Mouse (Mus musculus): ENCODE results near the gene Mrrf.
"Not testable (repeated sequence)": the region's sequence is repeated elsewhere in the genome, so short reads cannot be mapped to it uniquely, and the experiment has no call there.

Gene Mrrf

DNA sequence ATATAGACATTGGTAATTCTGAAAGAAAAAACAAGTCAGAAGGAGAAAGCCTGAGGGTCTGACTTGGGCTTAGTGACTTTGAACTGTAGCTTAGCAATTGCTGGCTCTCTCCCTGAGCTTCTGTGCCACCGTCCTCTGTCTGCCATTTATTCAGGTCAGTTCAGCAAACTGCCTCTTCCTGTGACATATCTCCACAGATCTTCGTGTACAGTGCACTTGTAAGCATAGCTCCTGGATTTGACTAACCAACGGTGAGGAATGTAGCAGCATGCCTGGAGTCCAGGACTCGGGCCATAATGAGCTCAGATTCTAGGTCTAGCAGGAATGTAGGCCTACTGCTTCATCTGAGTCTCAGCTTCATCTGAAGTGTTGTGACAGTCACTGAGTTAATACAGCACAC, 33.0 kb downstream of the Mrrf start:
- no peak for DNase-seq (ENCODE audit: low read depth, low spot score)
- H3K36me3 ChIP-seq (ENCODE audit: control insufficient read depth, insufficient read depth, low read length, poor library complexity, severe bottlenecking) = no peaks in the 10 kb centered on the region; the same call in 1 of the 2 replicates
- no peaks in the 10 kb centered on the region for H3K27me3 ChIP-seq (ENCODE audit: control insufficient read depth, insufficient read depth, low read length, poor library complexity, severe bottlenecking)

DNA sequence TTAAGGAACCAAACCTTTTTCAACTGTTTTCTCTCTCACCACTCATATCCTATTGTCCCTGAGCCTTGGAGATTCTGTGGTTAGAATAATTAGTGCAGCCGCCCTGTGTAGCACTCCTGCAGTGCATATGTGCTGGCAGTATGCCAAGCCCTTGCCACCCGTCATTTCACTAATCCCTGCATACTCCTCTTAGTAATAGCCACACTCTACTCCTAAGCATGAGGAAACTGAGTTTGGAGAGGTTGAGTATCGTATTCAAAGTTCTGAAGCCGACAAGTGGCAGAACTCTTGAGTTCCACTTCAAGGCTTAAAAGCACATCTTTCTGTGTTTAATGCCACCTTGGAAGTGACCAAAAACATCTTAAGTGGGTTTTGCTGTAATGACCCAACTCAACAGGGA, 35.9 kb downstream of the Mrrf start:
- peaks cover 2% of the 10 kb centered on the region for H3K36me3 ChIP-seq (ENCODE audit: control insufficient read depth, insufficient read depth, low read length, poor library complexity, severe bottlenecking)
- DNase-seq (ENCODE audit: low read depth, low spot score) = no peak

DNA sequence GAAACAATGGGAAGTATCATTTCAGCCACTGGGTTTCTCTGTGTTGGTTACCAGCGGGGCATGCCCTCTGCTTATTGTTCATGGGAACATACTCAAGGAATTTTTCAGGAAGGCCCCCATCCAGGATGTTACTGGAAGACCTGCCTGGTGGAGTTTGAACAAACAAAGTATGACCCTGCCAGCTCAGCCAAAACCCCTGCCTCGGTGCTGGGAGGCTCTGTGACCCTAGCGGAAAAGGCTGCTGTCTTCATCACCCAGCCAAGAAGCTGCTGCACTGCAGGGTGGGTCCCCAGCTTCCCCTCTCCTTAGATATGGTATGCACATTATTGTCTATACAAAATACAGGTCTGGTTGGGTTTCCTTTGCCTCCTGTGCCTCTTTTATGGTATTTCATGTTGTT, 36.4 kb downstream of the Mrrf start:
- no peak for DNase-seq (ENCODE audit: low read depth, low spot score)
- Histone ChIP-seq H3K36me3 (ENCODE audit: control insufficient read depth, insufficient read depth, low read length, poor library complexity, severe bottlenecking) (peaks cover 4% of the 10 kb centered on the region), H3K27me3 (ENCODE audit: control insufficient read depth, insufficient read depth, low read length, poor library complexity, severe bottlenecking) (no peaks in the 10 kb centered on the region)

More for the DNA sequence above, 35.9 kb downstream of the Mrrf start:
- no peaks in the 10 kb centered on the region for H3K27me3 ChIP-seq (ENCODE audit: control insufficient read depth, insufficient read depth, low read length, poor library complexity, severe bottlenecking)

DNA sequence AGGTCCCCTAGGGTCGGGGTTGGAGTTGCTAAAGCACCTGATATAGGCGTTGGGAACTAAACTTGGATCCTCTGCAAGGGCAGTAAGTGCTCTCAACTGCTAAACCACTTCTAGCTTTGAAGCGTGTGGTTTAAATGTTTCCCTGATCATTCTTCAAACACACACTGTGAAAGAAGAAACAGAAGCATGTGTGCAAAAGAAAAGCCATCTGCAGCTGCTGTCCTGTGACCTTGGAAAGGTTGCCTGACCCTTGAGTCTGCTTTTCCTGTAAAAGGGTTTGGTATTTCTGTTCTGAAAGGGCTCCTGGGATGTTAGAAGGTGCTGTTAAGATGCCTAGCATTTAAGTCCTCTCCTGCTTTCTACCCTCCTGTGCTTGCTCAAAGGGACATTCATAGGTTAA, 43.3 kb downstream of the Mrrf start:
- no peak for DNase-seq (ENCODE audit: low read depth, low spot score)

DNA sequence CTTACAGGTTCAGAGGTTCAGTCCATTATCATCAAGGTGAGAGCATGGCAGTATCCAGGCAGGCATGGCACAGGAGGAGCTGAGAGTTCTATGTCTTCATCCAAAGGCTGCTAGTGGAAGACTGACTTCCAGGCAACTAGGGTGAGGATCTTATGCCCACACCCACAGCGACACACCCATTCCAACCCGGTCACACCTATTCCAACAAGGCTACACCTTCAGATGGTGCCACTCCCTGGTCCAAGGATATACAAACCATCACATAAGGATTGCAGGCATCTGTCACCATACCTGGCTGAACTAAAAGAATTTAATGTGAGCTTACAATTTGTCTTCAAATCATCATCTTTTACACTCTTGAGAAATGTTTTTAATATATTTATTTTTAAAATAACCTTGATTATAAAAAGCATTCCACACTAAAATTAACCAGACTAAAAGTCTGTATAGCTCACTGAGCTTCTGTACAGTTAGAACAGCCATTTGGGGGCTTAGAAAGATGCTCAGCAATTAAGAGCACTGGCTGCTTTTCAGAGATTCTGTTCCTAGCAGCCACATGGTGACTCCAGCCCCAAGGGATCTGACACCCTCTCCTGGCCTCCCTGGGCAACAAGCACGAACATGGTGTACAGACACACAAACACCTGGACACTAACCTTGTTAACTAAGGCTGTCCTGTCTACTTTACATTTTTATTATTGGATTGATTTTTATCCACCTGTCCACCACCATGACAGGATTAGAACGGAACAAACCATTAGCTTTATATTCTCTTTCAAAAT, 45.6 kb downstream of the Mrrf start:
- not testable (repeated sequence) for H3K36me3 ChIP-seq (ENCODE audit: control insufficient read depth, insufficient read depth, low read length, poor library complexity, severe bottlenecking); DNase-seq (ENCODE audit: low read depth, low spot score); H3K27me3 ChIP-seq (ENCODE audit: control insufficient read depth, insufficient read depth, low read length, poor library complexity, severe bottlenecking)

More for the DNA sequence above, 43.3 kb downstream of the Mrrf start:
- no peaks in the 10 kb centered on the region for H3K27me3 ChIP-seq (ENCODE audit: control insufficient read depth, insufficient read depth, low read length, poor library complexity, severe bottlenecking)
- H3K36me3 ChIP-seq (ENCODE audit: control insufficient read depth, insufficient read depth, low read length, poor library complexity, severe bottlenecking) = peaks cover 5% of the 10 kb centered on the region; the same call in 1 of the 2 replicates

DNA sequence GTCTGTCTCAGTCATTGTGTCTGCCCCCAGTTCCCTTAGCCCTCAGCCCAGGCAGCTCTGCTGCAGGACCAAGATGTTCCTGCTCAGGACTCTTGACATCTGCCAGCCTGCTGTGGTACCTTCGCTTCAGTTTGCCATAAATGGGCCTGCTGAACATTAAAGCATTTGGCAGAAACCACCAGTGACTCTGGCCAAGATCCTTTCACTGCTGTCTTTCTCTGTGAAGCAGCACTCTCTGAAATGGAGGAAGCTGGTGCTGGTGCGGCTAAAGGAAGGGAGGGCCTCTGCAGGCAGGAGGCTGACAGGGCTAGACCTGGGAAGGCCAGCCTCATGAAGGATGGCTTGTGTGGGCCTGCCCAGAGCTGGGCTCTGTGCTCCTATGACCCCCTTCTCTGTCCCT, 47.1 kb downstream of the Mrrf start:
- DNase-seq (ENCODE audit: low read depth, low spot score) = no peak
- H3K27me3 ChIP-seq (ENCODE audit: control insufficient read depth, insufficient read depth, low read length, poor library complexity, severe bottlenecking) = no peaks in the 10 kb centered on the region
- 0 out of 2 replicates have a peak, but pooled peaks cover 5% of the 10 kb centered on the region for H3K36me3 ChIP-seq (ENCODE audit: control insufficient read depth, insufficient read depth, low read length, poor library complexity, severe bottlenecking)

DNA sequence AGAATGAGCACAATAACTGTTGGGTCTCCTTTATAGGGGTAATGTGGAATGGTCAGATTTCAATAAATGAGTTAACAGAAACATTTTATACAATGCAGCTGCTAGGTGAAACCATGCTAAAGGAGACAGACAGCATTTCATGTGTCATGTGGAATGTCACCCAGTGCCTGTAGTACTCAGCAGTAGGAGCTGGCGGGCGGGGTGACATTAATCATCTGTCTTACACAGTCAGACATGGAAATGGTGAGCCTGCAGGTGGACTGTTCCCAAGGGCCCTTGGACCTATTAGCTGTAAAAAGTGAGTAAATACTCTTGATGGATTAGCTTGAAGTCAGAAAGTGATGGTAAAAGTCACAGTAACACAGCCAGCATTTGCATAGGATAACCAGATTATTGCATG, 48.0 kb downstream of the Mrrf start:
- no peaks in the 10 kb centered on the region for H3K27me3 ChIP-seq (ENCODE audit: control insufficient read depth, insufficient read depth, low read length, poor library complexity, severe bottlenecking)
- H3K36me3 ChIP-seq (ENCODE audit: control insufficient read depth, insufficient read depth, low read length, poor library complexity, severe bottlenecking) = 0 out of 2 replicates have a peak, but pooled peaks cover 5% of the 10 kb centered on the region
- no peak for DNase-seq (ENCODE audit: low read depth, low spot score)

DNA sequence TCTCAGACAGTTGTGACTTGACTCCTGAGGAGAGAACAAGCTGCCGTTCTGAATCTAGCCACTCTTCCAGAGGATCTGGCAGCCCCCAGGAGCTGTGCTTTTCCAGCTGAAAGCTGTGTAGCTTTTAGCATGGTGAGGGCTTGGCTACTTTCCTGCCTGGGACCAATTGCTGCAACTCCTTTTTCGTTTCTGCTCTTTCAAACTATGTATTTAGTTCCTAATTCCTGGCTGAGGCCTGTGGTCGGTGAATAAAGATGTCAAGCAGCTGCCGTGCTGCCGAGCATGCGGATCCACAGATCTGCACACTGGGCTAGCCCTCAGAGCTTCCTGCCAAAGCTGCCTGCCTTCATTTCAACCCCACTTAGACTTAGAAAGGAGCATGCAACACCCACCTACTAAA, 48.7 kb downstream of the Mrrf start:
- H3K27me3 ChIP-seq (ENCODE audit: control insufficient read depth, insufficient read depth, low read length, poor library complexity, severe bottlenecking) = no peaks in the 10 kb centered on the region

DNA sequence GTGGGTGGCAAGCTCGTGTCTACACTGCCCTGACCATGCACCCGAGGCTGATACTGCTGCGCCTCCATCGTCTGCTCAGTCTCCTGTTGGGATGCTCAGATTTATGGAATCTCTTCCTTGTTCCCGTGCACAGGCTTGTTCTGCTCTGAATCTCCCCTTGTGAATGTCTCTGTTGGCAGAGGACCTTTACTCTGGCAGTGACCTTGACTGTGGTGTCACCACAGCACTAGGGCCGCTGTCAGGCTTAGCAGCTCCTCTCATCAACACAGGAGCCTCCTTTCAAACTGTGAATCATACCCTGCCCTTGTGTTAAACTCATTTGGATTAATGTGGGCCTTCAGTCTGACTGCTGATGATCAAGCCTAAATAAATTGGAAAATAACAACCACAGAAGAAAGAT, 53.0 kb downstream of the Mrrf start:
- H3K36me3 ChIP-seq (ENCODE audit: control insufficient read depth, insufficient read depth, low read length, poor library complexity, severe bottlenecking); H3K27me3 ChIP-seq (ENCODE audit: control insufficient read depth, insufficient read depth, low read length, poor library complexity, severe bottlenecking); DNase-seq (ENCODE audit: low read depth, low spot score): not testable (repeated sequence)

More for the DNA sequence above, 48.7 kb downstream of the Mrrf start:
- 0 out of 2 replicates have a peak, but pooled peaks cover 5% of the 10 kb centered on the region for H3K36me3 ChIP-seq (ENCODE audit: control insufficient read depth, insufficient read depth, low read length, poor library complexity, severe bottlenecking)
- no peak for DNase-seq (ENCODE audit: low read depth, low spot score)

DNA sequence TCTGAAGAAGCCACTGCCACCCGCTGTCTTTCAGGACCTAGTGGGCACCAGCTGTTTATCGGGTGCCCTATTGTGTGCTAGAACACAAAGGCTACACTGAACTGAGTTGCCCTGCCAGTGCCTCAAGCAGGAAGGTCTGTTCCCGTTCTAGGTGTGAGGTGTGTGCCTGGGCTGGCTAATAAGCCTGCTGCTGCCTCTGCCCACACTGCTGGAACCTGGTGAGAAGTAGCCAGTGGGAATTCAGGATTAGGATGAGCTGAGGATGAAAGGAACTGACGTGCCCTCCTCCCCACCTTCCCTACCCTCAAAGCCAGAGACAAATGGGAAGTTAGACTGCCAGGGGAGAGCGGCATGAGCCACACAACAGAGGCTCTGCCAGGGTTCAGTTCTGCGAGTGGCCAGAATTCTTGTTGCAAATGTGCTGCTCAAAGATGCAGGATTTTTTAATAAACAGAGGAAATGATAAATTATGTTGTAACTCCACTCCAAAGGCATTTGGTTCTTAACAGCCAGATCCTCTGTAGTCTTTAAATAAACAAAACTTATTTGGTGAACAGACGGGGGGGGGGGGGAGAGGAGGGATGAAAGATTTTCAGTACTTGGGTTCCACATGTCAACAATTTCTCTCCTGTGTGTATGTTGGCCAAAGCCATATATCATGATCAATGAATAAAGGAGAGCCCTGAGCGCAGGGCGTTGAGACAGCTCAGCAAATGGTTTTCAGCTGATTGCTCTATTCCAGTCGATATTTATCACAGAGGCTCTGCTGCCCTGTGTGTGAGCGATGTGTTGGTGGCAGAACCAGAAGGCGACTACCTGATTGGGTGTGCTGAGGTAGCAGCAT, 55.1 kb downstream of the Mrrf start:
- 0 out of 2 replicates have a peak, but pooled peaks cover 2% of the 10 kb centered on the region for H3K36me3 ChIP-seq (ENCODE audit: control insufficient read depth, insufficient read depth, low read length, poor library complexity, severe bottlenecking)
- no peaks in the 10 kb centered on the region for H3K27me3 ChIP-seq (ENCODE audit: control insufficient read depth, insufficient read depth, low read length, poor library complexity, severe bottlenecking)
- DNase-seq (ENCODE audit: low read depth, low spot score) = no peak

DNA sequence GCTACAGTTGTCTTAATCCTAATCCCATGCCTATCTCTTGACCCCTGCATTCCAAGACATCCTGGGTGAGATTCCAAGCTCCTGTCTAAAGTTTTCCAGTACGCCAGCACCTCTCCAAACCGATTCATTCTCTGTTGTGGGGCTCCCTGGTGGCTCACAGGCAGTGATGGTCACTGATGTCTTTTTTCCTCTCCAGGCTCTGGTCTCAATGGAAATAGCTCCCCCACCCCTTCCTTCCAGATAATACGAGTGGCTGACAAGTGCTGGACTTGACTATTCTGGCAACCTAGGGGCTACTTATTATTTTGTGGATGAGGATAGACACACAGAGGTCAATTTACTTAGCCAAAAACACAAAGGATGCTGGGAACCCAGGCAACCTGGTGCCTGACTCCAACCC, 60.8 kb downstream of the Mrrf start:
- Histone ChIP-seq H3K36me3 (ENCODE audit: control insufficient read depth, insufficient read depth, low read length, poor library complexity, severe bottlenecking) (no peaks in the 10 kb centered on the region), H3K27me3 (ENCODE audit: control insufficient read depth, insufficient read depth, low read length, poor library complexity, severe bottlenecking) (no peaks in the 10 kb centered on the region)
- no peak for DNase-seq (ENCODE audit: low read depth, low spot score)

DNA sequence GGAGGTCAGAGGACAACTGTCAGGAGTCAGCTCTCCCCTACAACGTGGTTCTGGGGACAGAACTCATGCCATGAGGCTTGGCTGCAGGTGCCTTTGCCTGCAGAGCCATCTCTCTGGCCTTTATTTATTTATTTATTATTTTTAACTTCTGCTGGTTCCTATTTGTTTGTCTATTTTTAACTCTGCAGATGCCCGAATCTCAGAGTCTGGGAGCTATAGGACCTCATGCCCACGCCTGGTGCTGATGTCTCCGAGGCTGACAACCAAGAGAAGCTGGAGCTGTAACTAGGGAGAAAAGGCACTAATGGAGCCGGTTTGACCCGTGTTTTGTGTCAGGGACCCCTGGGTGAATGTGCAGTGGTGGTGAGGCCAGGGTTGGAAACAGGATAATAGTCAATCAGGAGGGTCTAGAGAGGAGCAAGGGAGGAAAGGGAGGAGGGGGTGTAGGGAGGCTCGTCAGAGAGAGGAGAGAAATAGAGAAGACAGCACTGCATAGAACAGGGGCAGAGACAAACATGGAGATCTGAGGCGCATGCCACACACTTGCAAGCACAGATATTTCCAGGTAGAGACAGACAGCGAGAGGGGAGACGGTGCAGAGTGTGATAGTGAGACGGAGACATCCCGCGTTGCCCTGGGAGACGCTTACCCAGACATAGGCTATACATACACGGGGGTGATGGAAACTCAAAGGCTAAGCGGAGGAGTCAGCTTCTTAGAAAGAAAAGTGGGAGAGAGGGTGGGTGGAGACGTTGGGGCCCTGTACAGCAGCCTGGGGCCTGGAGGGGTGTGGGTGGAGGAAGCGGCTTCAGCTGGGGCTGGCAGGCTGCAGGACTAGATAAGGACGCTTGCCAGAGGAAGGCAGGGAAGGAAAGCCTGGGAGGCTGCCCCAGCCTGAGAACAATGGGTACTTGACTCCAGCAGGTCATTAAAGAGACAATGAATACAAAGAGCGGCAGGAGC, 62.0 kb downstream of the Mrrf start:
- no peaks in the 10 kb centered on the region for H3K36me3 ChIP-seq (ENCODE audit: control insufficient read depth, insufficient read depth, low read length, poor library complexity, severe bottlenecking)
- no peaks in the 10 kb centered on the region for H3K27me3 ChIP-seq (ENCODE audit: control insufficient read depth, insufficient read depth, low read length, poor library complexity, severe bottlenecking)
- DNase-seq (ENCODE audit: low read depth, low spot score) = no peak

DNA sequence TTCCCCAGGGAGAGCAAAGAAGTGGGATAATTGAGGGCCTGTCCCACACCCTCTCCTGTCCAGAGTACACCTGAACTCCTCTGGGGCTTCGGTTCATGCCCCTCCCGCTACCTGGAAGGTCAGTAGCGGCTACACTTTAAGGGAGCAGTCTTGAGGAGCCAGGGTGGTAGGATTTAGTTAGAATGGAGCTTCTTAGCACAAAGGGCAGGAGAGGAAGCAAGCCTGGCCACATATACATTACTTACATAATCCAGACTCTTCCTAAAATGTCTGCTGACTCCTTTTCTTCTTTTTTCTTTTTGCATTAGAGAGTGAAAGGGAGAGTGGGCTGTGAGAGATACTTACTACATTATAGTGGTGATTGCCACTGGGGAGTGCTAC, 62.7 kb downstream of the Mrrf start:
- DNase-seq (ENCODE audit: low read depth, low spot score) = no peak
- Histone ChIP-seq H3K27me3 (ENCODE audit: control insufficient read depth, insufficient read depth, low read length, poor library complexity, severe bottlenecking) (no peaks in the 10 kb centered on the region), H3K36me3 (ENCODE audit: control insufficient read depth, insufficient read depth, low read length, poor library complexity, severe bottlenecking) (no peaks in the 10 kb centered on the region)

DNA sequence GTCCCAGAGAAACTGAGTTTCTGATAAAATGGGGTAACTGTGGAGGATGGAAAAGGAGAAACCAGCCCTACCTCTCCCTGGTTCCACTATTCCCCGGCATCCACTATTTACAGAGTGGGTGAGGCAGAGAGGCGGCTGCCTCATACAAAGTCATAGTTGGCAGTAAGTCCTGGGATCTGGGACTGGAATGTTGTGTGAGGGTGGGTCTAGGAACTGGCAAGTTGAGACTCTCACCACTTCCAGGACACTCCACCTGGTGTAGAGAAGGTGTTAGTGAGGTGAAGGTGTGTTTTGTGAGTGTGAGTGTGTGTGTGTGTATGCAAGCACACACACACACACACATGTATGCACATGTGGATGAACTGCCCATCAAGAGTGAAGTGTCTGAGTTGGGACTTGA, 64.6 kb downstream of the Mrrf start:
- no peaks in the 10 kb centered on the region for H3K27me3 ChIP-seq (ENCODE audit: control insufficient read depth, insufficient read depth, low read length, poor library complexity, severe bottlenecking)
- no peaks in the 10 kb centered on the region for H3K36me3 ChIP-seq (ENCODE audit: control insufficient read depth, insufficient read depth, low read length, poor library complexity, severe bottlenecking)
- no peak for DNase-seq (ENCODE audit: low read depth, low spot score)
